Mouse (Mus musculus) inflammation-experienced regulatory T-cells, adult 16 weeks (primary cell): ENCODE data around the gene Tgm1. TPM values are rescaled to one million over a fixed set of nuclear protein-coding genes. Genes with fewer than 3 reads are reported as not detected.

ENCODE experiments used
- polyA plus RNA-seq: library from polyadenylated mRNA; unstranded; fragments of 100-300 nt; shearing (Covaris generic); gene quantifications from one replicate; pipeline ENCODE4 v1.2.1, GENCODE M21; 2017

Gene Tgm1
- polyA plus RNA-seq, result 0.48 TPM

GRCm38 (mm10) chr14:55713729-55714122 lies at the start of gene Tgm1:
Gene Tgm1, minus strand, starts transcription at chr14:55713926.

GRCm38 (mm10) chr14:55761163-55761562 lies 47.4 kb upstream of the Tgm1 start, which contains the start of gene Ltb4r2:
Gene Ltb4r2, plus strand, starts transcription at chr14:55761428.

GRCm38 (mm10) chr14:55758363-55758784 lies 44.6 kb upstream of the Tgm1 start, which contains the start of gene Cideb:
Gene Cideb, minus strand, starts transcription at chr14:55758458.

GRCm38 (mm10) chr14:55745180-55745860 lies 31.6 kb upstream of the Tgm1 start, which contains the start of the genes Dhrs1 and Nop9:
Gene Dhrs1, minus strand, starts transcription at chr14:55745690.
Gene Nop9, plus strand, starts transcription at chr14:55745693.

GRCm38 (mm10) chr14:55721700-55722437 lies 8.1 kb upstream of the Tgm1 start, which contains the start of gene Rabggta:
Gene Rabggta, minus strand, starts transcription at chr14:55722263.

GRCm38 (mm10) chr14:55681160-55682117 lies 32.3 kb downstream of the Tgm1 start, which contains the start of gene Tinf2:
Gene Tinf2, minus strand, starts transcription at chr14:55681820.

GRCm38 (mm10) chr14:55671833-55672740 lies 41.6 kb downstream of the Tgm1 start, which contains the start of the genes Gmpr2 and Nedd8:
Gene Gmpr2, plus strand, starts transcription at chr14:55671941.
Gene Nedd8, minus strand, starts transcription at chr14:55672124.

GRCm38 (mm10) chr14:55659960-55660573 lies 53.7 kb downstream of the Tgm1 start, which contains the start of gene Mdp1:
Gene Mdp1, minus strand, starts transcription at chr14:55660508.

Other genes starting within 250 kb of the Tgm1 start
- 43.1 TPM for gene Dhrs4, start 235.2 kb downstream of the Tgm1 start, polyA plus RNA-seq
- gene Carmil3, start 223.3 kb downstream of the Tgm1 start, polyA plus RNA-seq, result 0.17 TPM
- not detected for gene Cpne6, start 203.5 kb downstream of the Tgm1 start, polyA plus RNA-seq
- gene Nrl, start 188.9 kb downstream of the Tgm1 start, polyA plus RNA-seq, result 0.07 TPM
- 63.7 TPM for gene Pck2, start 173.7 kb downstream of the Tgm1 start, polyA plus RNA-seq
- gene Dcaf11, start 153.9 kb downstream of the Tgm1 start, polyA plus RNA-seq, result 170 TPM
- gene A730061H03Rik, start 153.5 kb downstream of the Tgm1 start, polyA plus RNA-seq, result 4.4 TPM
- not detected for gene Fitm1, start 138.3 kb downstream of the Tgm1 start, polyA plus RNA-seq
- gene Psme1, start 135.8 kb downstream of the Tgm1 start, polyA plus RNA-seq, result 1,083 TPM
- 38.3 TPM for gene Emc9, start 128.6 kb downstream of the Tgm1 start, polyA plus RNA-seq
- gene Psme2, start 122.8 kb downstream of the Tgm1 start, polyA plus RNA-seq, result 924 TPM
- 82.6 TPM for gene Rnf31, start 122.2 kb downstream of the Tgm1 start, polyA plus RNA-seq
- 199 TPM for gene Irf9, start 110.4 kb downstream of the Tgm1 start, polyA plus RNA-seq
- 10.8 TPM for gene Rec8, start 95.9 kb downstream of the Tgm1 start, polyA plus RNA-seq
- 69.0 TPM for gene Ipo4, start 78.0 kb downstream of the Tgm1 start, polyA plus RNA-seq
- 0.34 TPM for gene Gm49378, start 76.0 kb downstream of the Tgm1 start, polyA plus RNA-seq
- 110 TPM for gene Tm9sf1, start 70.1 kb downstream of the Tgm1 start, polyA plus RNA-seq
- 2.0 TPM for gene Tssk4, start 63.7 kb downstream of the Tgm1 start, polyA plus RNA-seq
- gene Mdp1, start 53.4 kb downstream of the Tgm1 start, polyA plus RNA-seq, result 117 TPM
- 60.7 TPM for gene Gmpr2, start 42.0 kb downstream of the Tgm1 start, polyA plus RNA-seq
- 431 TPM for gene Nedd8, start 41.8 kb downstream of the Tgm1 start, polyA plus RNA-seq
- 67.8 TPM for gene Tinf2, start 32.1 kb downstream of the Tgm1 start, polyA plus RNA-seq
- 76.4 TPM for gene Rabggta, start 8.3 kb upstream of the Tgm1 start, polyA plus RNA-seq
- 55.5 TPM for gene Dhrs1, start 31.8 kb upstream of the Tgm1 start, polyA plus RNA-seq
- gene Nop9, start 31.8 kb upstream of the Tgm1 start, polyA plus RNA-seq, result 18.5 TPM
- not detected for gene Cideb, start 44.5 kb upstream of the Tgm1 start, polyA plus RNA-seq
- not detected for gene Ltb4r2, start 47.5 kb upstream of the Tgm1 start, polyA plus RNA-seq
- 2.1 TPM for gene Ltb4r1, start 52.0 kb upstream of the Tgm1 start, polyA plus RNA-seq
- gene Adcy4, start 70.2 kb upstream of the Tgm1 start, polyA plus RNA-seq, result 0.56 TPM
- 85.5 TPM for gene Ripk3, start 74.9 kb upstream of the Tgm1 start, polyA plus RNA-seq
- gene Nfatc4, start 109.2 kb upstream of the Tgm1 start, polyA plus RNA-seq, result not detected
- gene Nynrin, start 140.1 kb upstream of the Tgm1 start, polyA plus RNA-seq, result 1.4 TPM
- 0.13 TPM for gene Cbln3, start 170.5 kb upstream of the Tgm1 start, polyA plus RNA-seq
- 131 TPM for gene Khnyn, start 171.0 kb upstream of the Tgm1 start, polyA plus RNA-seq
- gene Sdr39u1, start 186.4 kb upstream of the Tgm1 start, polyA plus RNA-seq, result 79.0 TPM
- gene Cma1, start 230.7 kb upstream of the Tgm1 start, polyA plus RNA-seq, result not detected
- not detected for gene Cma2, start 237.1 kb upstream of the Tgm1 start, polyA plus RNA-seq